Mouse (Mus musculus) G1E (cell line): ENCODE measurements around the gene Mipol1. TPM values are rescaled to one million over a fixed set of nuclear protein-coding genes. Genes with fewer than 3 reads are reported as not detected.

ENCODE experiments used
- ATAC-seq: 2 replicates; pipeline ENCODE4 v1.8.0; 2016; ENCODE audit warnings: mild to moderate bottlenecking; ENCODE audit not compliant: insufficient number of reproducible peaks, poor library complexity, low FRiP score, severe bottlenecking; ENCODE audit errors: extremely low read depth
- DNase-seq: peaks from one replicate; pipeline ENCODE4 v3.0.0; 2012; ENCODE audit warnings: low spot score
- H3K27me3 ChIP-seq: 2 replicates; pipeline ENCODE4 v1.6.1; 2012; ENCODE audit warnings: mild to moderate bottlenecking, low read length, inconsistent platforms; ENCODE audit not compliant: insufficient read depth
- H3K36me3 ChIP-seq: replicated peaks from 2 replicates; pipeline ENCODE3; 2012; ENCODE audit warnings: mild to moderate bottlenecking, inconsistent platforms
- H3K4me1 ChIP-seq: 2 replicates; pipeline ENCODE4 v1.6.1; 2012; ENCODE audit warnings: low read depth, low read length, inconsistent platforms, mixed read lengths; ENCODE audit not compliant: insufficient read depth
- H3K4me3 ChIP-seq: 2 replicates; pipeline ENCODE4 v1.5.1; 2012; ENCODE audit warnings: low read depth, mild to moderate bottlenecking, inconsistent platforms, low read length, moderate library complexity, mixed read lengths
- H3K9me3 ChIP-seq: replicated peaks from 2 replicates; pipeline ENCODE4 v1.6.1; 2012; ENCODE audit warnings: inconsistent platforms
- CTCF ChIP-seq: IDR thresholded peaks from 2 replicates; pipeline ENCODE4 v1.5.1; 2012; ENCODE audit warnings: low read depth, low read length, inconsistent platforms, mixed read lengths
- GATA1 ChIP-seq: IDR thresholded peaks from 2 replicates; pipeline ENCODE4 v1.6.1; 2012; ENCODE audit warnings: borderline replicate concordance, low read length, inconsistent platforms, mixed read lengths
- GATA2 ChIP-seq: IDR thresholded peaks from 2 replicates; pipeline ENCODE4 v1.6.1; 2012; ENCODE audit warnings: low read depth, low read length, inconsistent platforms, borderline replicate concordance
- POLR2AphosphoS5 ChIP-seq: IDR thresholded peaks from 2 replicates; pipeline ENCODE4 v1.6.1; 2012; ENCODE audit warnings: low read depth, low read length, inconsistent platforms; ENCODE audit not compliant: insufficient replicate concordance
- TAL1 ChIP-seq: conservative IDR thresholded peaks from 2 replicates; pipeline ENCODE4 v1.6.1; 2012; ENCODE audit warnings: low read depth, low read length, inconsistent platforms, mixed read lengths
- polyA plus RNA-seq: library from polyadenylated mRNA; stranded (reverse); fragments of >175 nt; gene quantifications from 2 replicates; pipeline ENCODE4 v1.2.3, GENCODE M21; 2012
- total RNA-seq, 2 experiments: library from RNA; stranded (forward) in 1 of 2; stranded (reverse) in 1 of 2; fragments of 200-1000 nt in 1 of 2; fragments of >200 nt in 1 of 2; fragmentation: Nextera tagmentation in 1 of 2; gene quantifications; 2 replicates each; pipeline ENCODE4 v1.2.3; 2014 to 2017

Mipol1 gene
- total and polyA plus RNA-seq, 3 experiments, result 5.2 to 49.7 (median 23.7) TPM

DNA sequence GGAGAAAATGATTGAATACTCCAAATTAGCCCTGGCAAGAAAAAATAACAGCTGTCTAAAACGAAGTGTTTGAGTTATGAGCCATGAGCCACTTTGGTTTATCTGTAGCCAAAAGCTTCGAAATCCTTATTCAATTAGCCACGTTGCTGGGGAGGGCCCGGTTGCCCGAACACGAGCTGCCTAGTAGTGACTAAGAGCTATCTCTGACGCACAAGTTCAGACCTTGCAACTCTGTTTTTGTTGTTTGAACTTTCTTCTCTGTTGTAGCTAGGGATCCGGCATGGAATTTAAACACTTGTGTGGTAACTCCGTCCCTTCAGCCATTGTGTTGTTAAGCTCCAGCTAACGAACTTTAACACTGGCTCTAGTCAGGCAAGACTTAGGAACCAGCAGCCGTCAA, 278.7 kb downstream of the Mipol1 start:
- no peaks in the 10 kb centered on the region for H3K9me3 ChIP-seq
- DNase-seq, result no peak
- peaks cover 4% of the 10 kb centered on the region; the same call in 1 of the 2 replicates for H3K27me3 ChIP-seq
- no peak overlapping the region for H3K4me3 ChIP-seq
- no peaks in the 10 kb centered on the region for H3K4me1 ChIP-seq
- no peaks in the 10 kb centered on the region for H3K36me3 ChIP-seq
- no peak for ATAC-seq
- TF ChIP-seq CTCF (no peak), TAL1 (no peak), GATA2 (no peak), POLR2AphosphoS5 (no peak), GATA1 (no peak)

GRCm38 (mm10) chr12:57509726-57510125, 279.5 kb downstream of the Mipol1 start:
- H3K27me3 ChIP-seq, result peaks cover 4% of the 10 kb centered on the region; the same call in 1 of the 2 replicates
- no peaks in the 10 kb centered on the region for H3K36me3 ChIP-seq
- H3K4me3 ChIP-seq, result no peak overlapping the region
- no peaks in the 10 kb centered on the region for H3K4me1 ChIP-seq
- ATAC-seq (no peak), DNase-seq (no peak)
- H3K9me3 ChIP-seq, result no peaks in the 10 kb centered on the region
- TF ChIP-seq POLR2AphosphoS5 (no peak), CTCF (no peak)

GRCm38 (mm10) chr12:57511127-57511526, 280.9 kb downstream of the Mipol1 start:
- no peak for ATAC-seq
- DNase-seq, result no peak
- no peak for TF ChIP-seq GATA1
- no peak for TF ChIP-seq TAL1
- TF ChIP-seq CTCF, result no peak
- TF ChIP-seq POLR2AphosphoS5, result no peak
- no peak for TF ChIP-seq GATA2

GRCm38 (mm10) chr12:57511560-57511959, 281.3 kb downstream of the Mipol1 start:
- DNase-seq (no peak), ATAC-seq (no peak)
- H3K4me3 ChIP-seq, result no peak overlapping the region
- TF ChIP-seq TAL1, result no peak
- no peaks in the 10 kb centered on the region for H3K4me1 ChIP-seq
- no peaks in the 10 kb centered on the region for H3K36me3 ChIP-seq
- peaks cover 4% of the 10 kb centered on the region for H3K27me3 ChIP-seq
- H3K9me3 ChIP-seq, result no peaks in the 10 kb centered on the region

More at GRCm38 (mm10) chr12:57511127-57511526, 280.9 kb downstream of the Mipol1 start:
- Histone ChIP-seq H3K36me3 (no peaks in the 10 kb centered on the region), H3K9me3 (no peaks in the 10 kb centered on the region), H3K4me1 (no peaks in the 10 kb centered on the region), H3K4me3 (no peak overlapping the region), H3K27me3 (peaks cover 4% of the 10 kb centered on the region)

DNA sequence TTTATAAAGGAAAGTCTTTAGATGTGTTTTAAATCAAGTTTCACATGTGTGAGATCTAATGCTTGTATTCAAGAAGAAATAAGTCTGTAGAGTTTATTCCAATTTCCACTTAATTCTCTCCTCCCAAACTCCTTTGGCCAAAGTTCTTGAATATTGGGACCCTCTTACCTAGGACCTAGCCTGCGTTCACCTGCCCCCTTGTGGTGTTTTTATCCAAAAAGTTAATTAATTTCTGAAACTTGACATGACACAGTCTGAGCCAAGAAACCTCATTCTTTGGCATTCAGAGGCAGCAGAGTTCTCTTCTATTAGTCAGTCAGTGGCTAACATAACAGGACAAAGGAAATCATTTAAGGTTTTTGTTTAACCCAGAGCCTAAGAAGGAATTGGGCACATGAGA, 284.3 kb downstream of the Mipol1 start:
- ATAC-seq, result no peak
- no peak for TF ChIP-seq POLR2AphosphoS5
- TF ChIP-seq GATA2, result no peak
- no peak for TF ChIP-seq CTCF
- no peak for TF ChIP-seq GATA1
- TF ChIP-seq TAL1, result no peak
- no peak for DNase-seq
- Histone ChIP-seq H3K36me3 (no peaks in the 10 kb centered on the region), H3K4me1 (no peaks in the 10 kb centered on the region), H3K27me3 (peaks cover 15% of the 10 kb centered on the region), H3K4me3 (no peak overlapping the region), H3K9me3 (no peaks in the 10 kb centered on the region)

DNA sequence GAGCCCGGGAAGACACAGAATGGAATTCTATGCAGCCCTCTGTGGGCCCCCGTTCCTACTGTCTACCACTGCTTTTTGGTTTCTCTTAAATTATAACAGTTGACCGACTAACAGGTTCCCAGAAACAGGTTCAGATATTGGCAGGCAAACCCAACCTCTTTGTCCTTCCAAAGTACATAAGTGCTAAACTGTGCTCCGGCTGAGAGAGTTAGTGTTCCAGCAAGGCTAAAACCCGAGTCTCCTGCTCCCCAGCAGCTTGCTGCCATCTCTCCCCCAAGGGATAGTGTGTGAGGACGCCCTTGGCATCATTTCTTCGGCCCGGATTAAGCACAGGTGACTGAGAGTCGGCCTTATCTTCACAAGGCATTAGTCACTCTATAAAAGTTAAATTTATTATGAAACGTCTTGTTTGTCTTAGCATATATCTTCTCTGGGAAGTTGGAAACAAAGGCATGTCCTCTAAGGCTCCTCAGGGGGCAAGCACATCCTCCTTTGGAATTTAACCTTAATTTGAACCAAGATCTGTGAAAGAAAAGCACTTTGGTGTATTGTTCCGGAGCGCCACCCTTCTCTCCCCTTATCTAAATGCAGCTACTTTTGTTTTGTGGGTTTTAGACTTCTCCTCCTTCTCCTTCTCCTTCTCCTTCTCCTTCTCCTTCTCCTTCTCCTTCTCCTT, 285.6 kb downstream of the Mipol1 start:
- no peak for ATAC-seq
- TF ChIP-seq TAL1 (no peak), GATA2 (no peak)
- Histone ChIP-seq H3K4me1 (no peaks in the 10 kb centered on the region), H3K36me3 (no peaks in the 10 kb centered on the region), H3K27me3 (peaks cover 19% of the 10 kb centered on the region), H3K9me3 (no peaks in the 10 kb centered on the region), H3K4me3 (no peak overlapping the region)
- no peak for DNase-seq

DNA sequence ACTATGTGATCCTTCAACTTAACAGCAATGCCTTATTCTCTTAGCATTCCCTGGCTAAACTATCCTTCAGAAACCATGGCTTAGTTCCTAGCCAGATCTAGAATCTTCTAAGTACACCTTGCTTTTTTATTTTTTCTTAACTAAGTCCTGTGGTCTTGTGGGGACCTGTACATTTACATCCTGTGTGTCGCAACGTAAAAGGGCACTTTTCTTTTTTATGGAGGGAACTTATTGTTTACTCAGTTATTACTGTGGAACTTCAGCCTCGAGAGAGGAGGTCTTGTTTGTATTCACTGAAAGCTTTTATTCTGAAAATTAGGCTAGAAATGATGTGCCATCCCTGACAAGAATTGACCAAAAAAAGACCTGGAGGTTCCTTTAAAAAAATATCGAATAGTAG, 298.1 kb downstream of the Mipol1 start:
- Histone ChIP-seq H3K36me3 (no peaks in the 10 kb centered on the region), H3K27me3 (peaks cover 12% of the 10 kb centered on the region), H3K4me1 (no peaks in the 10 kb centered on the region), H3K9me3 (no peaks in the 10 kb centered on the region), H3K4me3 (no peak overlapping the region)
- DNase-seq, result no peak
- no peak for ATAC-seq
- no peak for TF ChIP-seq GATA1
- TF ChIP-seq CTCF, result no peak
- no peak for TF ChIP-seq GATA2
- TF ChIP-seq TAL1, result no peak
- no peak for TF ChIP-seq POLR2AphosphoS5
